Mouse (Mus musculus) cerebellum, adult 18-20 months (tissue): ENCODE data around the gene Pxmp4.

Experiments used
- DNase-seq, 2 experiments: peaks; one replicate each; pipeline ENCODE4 v3.0.0; 2021

Pxmp4 gene

GRCm38 (mm10) chr2:154603638-154604153, at the start of gene Pxmp4:
TSS of gene Pxmp4 (minus strand) at chr2:154603708.
- peak; percentile 99 for DNase-seq

- no peak for DNase-seq
Measured at GRCm38 (mm10) chr2:154651363-154651762, 47.9 kb upstream of the Pxmp4 start, which contains the start of gene Chmp4b. TSS of gene Chmp4b (plus strand) at chr2:154651705.

GRCm38 (mm10) chr2:154650404-154650803, 46.9 kb upstream of the Pxmp4 start:
- DNase-seq = no peak

- peak; percentile 27 to 38 for DNase-seq
Measured at GRCm38 (mm10) chr2:154648086-154648485, 44.6 kb upstream of the Pxmp4 start.

GRCm38 (mm10) chr2:154646634-154647033, 43.1 kb upstream of the Pxmp4 start:
- DNase-seq = peak; percentile 42 to 48

GRCm38 (mm10) chr2:154642712-154643385, 39.3 kb upstream of the Pxmp4 start:
- no peak for DNase-seq

- DNase-seq = no peak
Measured at GRCm38 (mm10) chr2:154642005-154642459, 38.5 kb upstream of the Pxmp4 start.

GRCm38 (mm10) chr2:154641176-154641575, 37.7 kb upstream of the Pxmp4 start:
- DNase-seq = no peak

GRCm38 (mm10) chr2:154639115-154639514, 35.6 kb upstream of the Pxmp4 start:
- no peak for DNase-seq

- DNase-seq = no peak
Measured at GRCm38 (mm10) chr2:154638521-154638920, 35.0 kb upstream of the Pxmp4 start.

- DNase-seq = no peak
Measured at GRCm38 (mm10) chr2:154635826-154636225, 32.3 kb upstream of the Pxmp4 start.

- no peak for DNase-seq
Measured at GRCm38 (mm10) chr2:154633876-154634644, 30.6 kb upstream of the Pxmp4 start.

GRCm38 (mm10) chr2:154633039-154633742, 29.7 kb upstream of the Pxmp4 start:
- no peak for DNase-seq

GRCm38 (mm10) chr2:154632203-154632780, 28.8 kb upstream of the Pxmp4 start:
- no peak for DNase-seq

- no peak for DNase-seq
Measured at GRCm38 (mm10) chr2:154630531-154630930, 27.0 kb upstream of the Pxmp4 start.

- no peak for DNase-seq
Measured at GRCm38 (mm10) chr2:154624137-154624536, 20.6 kb upstream of the Pxmp4 start.

GRCm38 (mm10) chr2:154621684-154622083, 18.2 kb upstream of the Pxmp4 start:
- DNase-seq = no peak

- no peak for DNase-seq
Measured at GRCm38 (mm10) chr2:154617061-154617460, 13.6 kb upstream of the Pxmp4 start.

- no peak for DNase-seq
Measured at GRCm38 (mm10) chr2:154615674-154616073, 12.2 kb upstream of the Pxmp4 start.

- peak; percentile 62 to 66 for DNase-seq
Measured at GRCm38 (mm10) chr2:154614841-154615576, 11.5 kb upstream of the Pxmp4 start.

GRCm38 (mm10) chr2:154613118-154614115, 9.9 kb upstream of the Pxmp4 start, which contains the start of the genes Zfp341 and 4930519P11Rik:
TSS of gene Zfp341 (plus strand) at chr2:154613297.
TSS of gene 4930519P11Rik (minus strand) at chr2:154613437.
- peak; percentile 81 to 91 for DNase-seq
